Mouse (Mus musculus): Measurements from ENCODE around the gene Vmn2r19.

GRCm38 (mm10) chr6:123292751-123293400 lies 15.3 kb upstream of the Vmn2r19 start:
- TF ChIP-seq CTCF (IDR thresholded peaks at IDR 0.05) (no peak), EP300 (IDR thresholded peaks at IDR 0.05) (no peak)

Measured in lung, postnatal 0 days (tissue).